Mouse (Mus musculus) limb, embryonic 11.5 days (tissue): ENCODE data around the gene Synj1. TPM values are rescaled to one million over a fixed set of nuclear protein-coding genes. Genes with fewer than 3 reads are reported as not detected.

Experiments used
- ATAC-seq: fragments of 200-750 bp; cut with Nextera tagmentation; 2 replicates; pipeline ENCODE4 v1.8.0; 2017; ENCODE audit warnings: low read depth; ENCODE audit not compliant: insufficient number of reproducible peaks, low FRiP score, low TSS enrichment
- DNase-seq: peaks from one replicate; pipeline ENCODE4 v3.0.0-alpha.2; 2015; ENCODE audit warnings: low spot score
- H3K27ac ChIP-seq: fragments of 300-500 bp; sonication (generic); replicated peaks from 2 replicates; pipeline ENCODE4 v1.5.1; 2014; ENCODE audit warnings: low read depth, mild to moderate bottlenecking, low read length
- H3K27me3 ChIP-seq: fragments of 300-500 bp; sonication (generic); 2 replicates; pipeline ENCODE4 v1.6.1; 2014; ENCODE audit warnings: mild to moderate bottlenecking, low read length, mixed read lengths; ENCODE audit not compliant: control insufficient read depth, insufficient read depth
- H3K36me3 ChIP-seq: fragments of 300-500 bp; sonication (generic); 2 replicates; pipeline ENCODE4 v1.6.1; 2014; ENCODE audit warnings: mild to moderate bottlenecking, low read length, moderate library complexity, mixed read lengths; ENCODE audit not compliant: control insufficient read depth, insufficient read depth
- H3K4me1 ChIP-seq: fragments of 300-500 bp; sonication (generic); 2 replicates; pipeline ENCODE4 v1.6.1; 2014; ENCODE audit warnings: low read length, mixed read lengths; ENCODE audit not compliant: control insufficient read depth, insufficient read depth
- H3K4me2 ChIP-seq: fragments of 300-500 bp; sonication (generic); 2 replicates; pipeline ENCODE4 v1.6.1; 2014; ENCODE audit warnings: low read depth, mild to moderate bottlenecking, moderate library complexity; ENCODE audit not compliant: severe bottlenecking
- H3K4me3 ChIP-seq: fragments of 300-500 bp; sonication (generic); 2 replicates; pipeline ENCODE4 v1.5.1; 2014; ENCODE audit warnings: low read depth, low read length
- H3K9ac ChIP-seq: fragments of 300-500 bp; sonication (generic); 2 replicates; pipeline ENCODE4 v1.6.1; 2014; ENCODE audit warnings: mild to moderate bottlenecking, low read length
- H3K9me3 ChIP-seq: fragments of 300-500 bp; sonication (generic); 2 replicates; pipeline ENCODE4 v1.6.1; 2016; ENCODE audit warnings: low read length; ENCODE audit not compliant: control insufficient read depth
- whole genome bisulfite sequencing: fragments of 180-500 bp; shearing (Covaris S2); extraction: QIAGEN DNeasy Blood & Tissue Kit; methylation state at CpG from one replicate; pipeline ENCODE4 v1.1.7; 2014; 5-methylcytosine and 5-hydroxymethylcytosine counted together
- polyA plus RNA-seq: library from polyadenylated mRNA; unstranded; fragments of >200 nt; fragmentation: Nextera tagmentation; extraction: Ambion mirVana; gene quantifications from 2 replicates; pipeline ENCODE4 v1.2.1, GENCODE M21; 2014

Gene Synj1
- polyA plus RNA-seq, result 10.8 and 14.2 TPM in 2 replicates

- H3K4me2 ChIP-seq, result peak within 1 kb of the TSS; percentile 90
- H3K27me3 ChIP-seq, result no peaks in the 10 kb centered on the region
- under 1% methylated on average over 66 of the region's 66 CpGs for WGBS
- H3K36me3 ChIP-seq, result peaks cover 11% of the 10 kb centered on the region; the same call in 1 of the 2 replicates
- 0 out of 2 replicates have a peak within 1 kb of the TSS, but pooled peaks have one; percentile 47 for H3K27ac ChIP-seq
- peak within 1 kb of the TSS; percentile 91 for H3K4me3 ChIP-seq
- H3K4me1 ChIP-seq, result 0 out of 2 replicates have a peak, but pooled peaks cover 5% of the 10 kb centered on the region
- H3K9me3 ChIP-seq, result no peaks in the 10 kb centered on the region
- H3K9ac ChIP-seq, result peak within 1 kb of the TSS; percentile 68
- DNase-seq (peak; percentile 91), ATAC-seq (peak; percentile 95)
These were observed at the start of gene Synj1 for GRCm38 (mm10) chr16:91011021-91011683. Gene Synj1, minus strand, starts transcription at chr16:91011308.

DNA sequence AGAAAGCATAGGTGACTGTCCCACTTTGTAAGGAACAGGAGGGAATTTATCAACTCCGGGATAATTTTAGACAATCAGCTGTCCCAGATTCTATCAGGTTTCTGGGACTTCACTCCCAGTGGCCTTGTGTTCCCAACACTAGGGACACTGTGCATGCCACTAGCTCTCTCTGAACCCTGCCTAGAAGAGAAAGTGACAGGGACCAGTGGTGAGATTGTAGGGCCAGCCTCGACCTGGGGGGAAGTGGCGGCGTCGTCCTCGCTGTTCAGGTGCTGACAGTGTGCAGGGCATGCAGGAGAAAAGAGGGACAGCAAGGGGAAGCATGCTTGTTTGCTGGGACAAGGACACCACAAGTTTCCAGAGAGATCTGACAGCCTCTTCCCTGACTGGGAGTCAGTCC lies 46.6 kb upstream of the Synj1 start:
- Histone ChIP-seq H3K27me3 (no peaks in the 10 kb centered on the region), H3K27ac (no peak overlapping the region), H3K4me3 (no peak overlapping the region), H3K4me2 (no peak overlapping the region), H3K4me1 (0 out of 2 replicates have a peak, but pooled peaks cover 5% of the 10 kb centered on the region), H3K9ac (no peak overlapping the region), H3K9me3 (no peaks in the 10 kb centered on the region), H3K36me3 (no peaks in the 10 kb centered on the region)
- ATAC-seq (no peak), DNase-seq (no peak)
- 82% methylated on average over 6 of the region's 6 CpGs for WGBS

DNA sequence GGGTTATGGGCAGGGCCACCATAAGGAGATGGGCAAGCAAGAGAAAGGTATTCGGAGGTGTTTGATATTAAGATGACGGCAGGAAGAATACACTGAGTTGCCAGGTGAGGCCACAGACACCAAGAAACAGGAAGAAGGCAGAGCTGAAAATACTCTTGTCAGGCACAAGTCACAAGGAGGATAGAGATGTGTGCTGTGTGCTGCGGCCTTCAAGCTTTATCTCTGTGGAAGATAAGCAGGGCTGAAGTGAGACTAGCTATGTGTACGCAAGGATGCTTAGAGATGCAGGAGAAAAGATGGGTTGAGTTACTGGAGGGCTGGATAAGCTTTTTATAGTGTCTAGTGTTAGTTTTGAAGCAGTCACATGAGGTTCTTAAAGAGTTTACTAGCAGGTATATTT lies 46.2 kb upstream of the Synj1 start:
- H3K27ac ChIP-seq, result no peak overlapping the region

GRCm38 (mm10) chr16:91056043-91056821 lies 45.1 kb upstream of the Synj1 start:
- Histone ChIP-seq H3K9ac (no peak overlapping the region), H3K9me3 (no peaks in the 10 kb centered on the region), H3K36me3 (no peaks in the 10 kb centered on the region), H3K27ac (no peak overlapping the region), H3K4me1 (0 out of 2 replicates have a peak, but pooled peaks cover 5% of the 10 kb centered on the region), H3K27me3 (no peaks in the 10 kb centered on the region), H3K4me2 (no peak overlapping the region), H3K4me3 (no peak overlapping the region)
- WGBS, result 63% methylated on average over 16 of the region's 16 CpGs
- ATAC-seq, result no peak
- no peak for DNase-seq

More for the DNA sequence above, 46.2 kb upstream of the Synj1 start:
- DNase-seq, result no peak
- H3K9ac ChIP-seq, result no peak overlapping the region
- no peak overlapping the region for H3K4me3 ChIP-seq
- no peak for ATAC-seq
- H3K4me1 ChIP-seq, result 0 out of 2 replicates have a peak, but pooled peaks cover 5% of the 10 kb centered on the region
- WGBS, result 88% methylated on average over 4 of the region's 4 CpGs
- no peak overlapping the region for H3K4me2 ChIP-seq
- H3K36me3 ChIP-seq, result no peaks in the 10 kb centered on the region
- no peaks in the 10 kb centered on the region for H3K27me3 ChIP-seq
- no peaks in the 10 kb centered on the region for H3K9me3 ChIP-seq

DNA sequence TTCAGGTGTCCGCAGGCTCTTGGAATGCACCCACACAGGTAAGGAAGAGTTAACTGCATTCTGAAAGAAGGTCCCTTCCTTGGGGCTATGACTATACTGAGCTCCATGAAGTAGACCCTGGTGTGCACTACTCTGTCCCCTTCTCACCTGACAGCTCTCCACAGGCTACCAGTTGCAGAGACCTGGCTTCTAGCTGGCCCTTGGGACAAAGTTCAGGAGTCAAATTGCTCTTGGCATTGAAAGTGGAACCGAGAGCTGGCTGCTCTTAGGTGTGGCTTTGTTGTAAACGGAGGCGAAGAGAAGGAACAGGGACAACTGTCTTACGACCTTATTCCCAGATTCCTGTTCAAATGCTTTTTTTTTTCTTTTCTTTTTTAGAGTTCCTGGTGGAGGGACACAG lies 44.0 kb upstream of the Synj1 start:
- no peak for ATAC-seq
- no peak overlapping the region for H3K27ac ChIP-seq
- H3K4me2 ChIP-seq, result no peak overlapping the region
- no peaks in the 10 kb centered on the region for H3K9me3 ChIP-seq
- WGBS, result 75% methylated on average over 5 of the region's 5 CpGs
- no peaks in the 10 kb centered on the region for H3K36me3 ChIP-seq
- 0 out of 2 replicates have a peak, but pooled peaks cover 5% of the 10 kb centered on the region for H3K4me1 ChIP-seq
- no peaks in the 10 kb centered on the region for H3K27me3 ChIP-seq
- DNase-seq, result no peak
- no peak overlapping the region for H3K4me3 ChIP-seq
- H3K9ac ChIP-seq, result no peak overlapping the region

- Histone ChIP-seq H3K4me1 (0 out of 2 replicates have a peak, but pooled peaks cover 5% of the 10 kb centered on the region), H3K27ac (no peak overlapping the region), H3K9ac (no peak overlapping the region), H3K36me3 (no peaks in the 10 kb centered on the region), H3K4me2 (no peak overlapping the region), H3K27me3 (no peaks in the 10 kb centered on the region), H3K4me3 (no peak overlapping the region), H3K9me3 (no peaks in the 10 kb centered on the region)
- DNase-seq (no peak), ATAC-seq (no peak)
- WGBS, result 55% methylated on average over 8 of the region's 8 CpGs
These were observed 42.5 kb upstream of the Synj1 start for GRCm38 (mm10) chr16:91053599-91053998.

DNA sequence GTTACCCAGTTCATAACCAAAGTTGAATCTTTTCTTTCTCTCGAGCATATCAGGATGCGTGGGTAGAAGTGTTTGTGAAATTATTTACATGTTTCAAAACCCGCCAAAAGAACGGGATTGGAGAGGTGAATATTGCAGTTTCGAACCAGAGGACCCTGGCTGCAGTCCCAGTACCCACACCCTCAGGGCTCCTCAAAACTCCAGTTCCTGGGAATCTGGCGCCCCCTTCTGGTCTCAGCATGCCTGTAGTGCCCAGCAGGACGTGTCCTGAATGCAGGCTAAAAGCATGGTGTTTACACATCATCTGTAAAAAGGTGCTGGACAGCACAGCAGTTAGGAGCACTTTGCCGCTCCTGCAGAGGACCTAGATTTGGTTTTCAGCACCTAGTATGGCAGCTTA lies 34.4 kb upstream of the Synj1 start:
- ATAC-seq, result no peak
- H3K36me3 ChIP-seq, result no peaks in the 10 kb centered on the region; the same call in 1 of the 2 replicates
- H3K9ac ChIP-seq, result no peak overlapping the region
- H3K4me2 ChIP-seq, result no peak overlapping the region
- peak; percentile 67 for DNase-seq
- no peaks in the 10 kb centered on the region for H3K27me3 ChIP-seq
- H3K9me3 ChIP-seq, result no peaks in the 10 kb centered on the region
- no peak overlapping the region for H3K27ac ChIP-seq
- 58% methylated on average over 8 of the region's 8 CpGs for WGBS
- peaks cover 7% of the 10 kb centered on the region; the same call in 1 of the 2 replicates for H3K4me1 ChIP-seq
- H3K4me3 ChIP-seq, result no peak overlapping the region
